Mouse (Mus musculus) kidney, embryonic 14.5 days (tissue): Measurements from ENCODE around the gene Cd34. TPM values are rescaled to one million over a fixed set of nuclear protein-coding genes. Genes with fewer than 3 reads are reported as not detected.

ENCODE experiments used
- ATAC-seq: fragments of 200-750 bp; cut with Nextera tagmentation; 2 replicates; pipeline ENCODE4 v1.8.0; 2017; ENCODE audit warnings: moderate number of reproducible peaks, mild to moderate bottlenecking, moderate TSS enrichment, moderate library complexity; ENCODE audit not compliant: low FRiP score, low TSS enrichment
- H3K27ac ChIP-seq: fragments of 300-500 bp; sonication (generic); 2 replicates; pipeline ENCODE4 v1.5.1; 2014; ENCODE audit warnings: low read depth, mild to moderate bottlenecking, low read length, moderate library complexity, mixed read lengths
- H3K27me3 ChIP-seq: fragments of 300-500 bp; sonication (generic); 2 replicates; pipeline ENCODE4 v1.6.1; 2014; ENCODE audit warnings: mild to moderate bottlenecking, low read length; ENCODE audit not compliant: control insufficient read depth, insufficient read depth
- H3K36me3 ChIP-seq: fragments of 300-500 bp; sonication (generic); 2 replicates; pipeline ENCODE4 v1.6.1; 2014; ENCODE audit warnings: low read length, mixed read lengths; ENCODE audit not compliant: control insufficient read depth, insufficient read depth
- H3K4me1 ChIP-seq: fragments of 300-500 bp; sonication (generic); 2 replicates; pipeline ENCODE4 v1.6.1; 2014; ENCODE audit warnings: low read length, mixed read lengths; ENCODE audit not compliant: control insufficient read depth, insufficient read depth
- H3K4me2 ChIP-seq: fragments of 300-500 bp; sonication (generic); replicated peaks from 2 replicates; pipeline ENCODE4 v1.6.1; 2014; ENCODE audit warnings: low read depth, mild to moderate bottlenecking, low read length
- H3K4me3 ChIP-seq: fragments of 300-500 bp; sonication (generic); 2 replicates; pipeline ENCODE4 v1.5.1; 2014; ENCODE audit warnings: mild to moderate bottlenecking, low read length
- H3K9ac ChIP-seq: fragments of 300-500 bp; sonication (generic); 2 replicates; pipeline ENCODE4 v1.6.1; 2014; ENCODE audit warnings: low read depth, mild to moderate bottlenecking, low read length, moderate library complexity
- H3K9me3 ChIP-seq: fragments of 300-500 bp; sonication (generic); 2 replicates; pipeline ENCODE4 v1.6.1; 2016; ENCODE audit warnings: low read length; ENCODE audit not compliant: control insufficient read depth
- WGBS: fragments of 180-500 bp; shearing (Covaris S2); extraction: QIAGEN DNeasy Blood & Tissue Kit; methylation state at CpG from one replicate; pipeline ENCODE4 v1.1.7; 2014; 5-methylcytosine and 5-hydroxymethylcytosine counted together
- polyA plus RNA-seq: library from polyadenylated mRNA; unstranded; fragments of >200 nt; fragmentation: Nextera tagmentation; extraction: Ambion mirVana; gene quantifications from 2 replicates; pipeline ENCODE4 v1.2.1, GENCODE M21; 2014

Cd34 gene
- polyA plus RNA-seq, 1 experiment from 2014 or later: 90.2 TPM

GRCm38 (mm10) chr1:194992589-194993317 lies 54.1 kb downstream of the Cd34 start:
- Histone ChIP-seq H3K9me3 (no peaks in the 10 kb centered on the region), H3K27ac (no peak overlapping the region), H3K4me2 (no peak overlapping the region), H3K36me3 (no peaks in the 10 kb centered on the region), H3K9ac (no peak overlapping the region), H3K4me1 (no peaks in the 10 kb centered on the region), H3K4me3 (no peak overlapping the region), H3K27me3 (no peaks in the 10 kb centered on the region)
- 60% methylated on average over 5 of the region's 5 CpGs for WGBS
- ATAC-seq: no peak

DNA sequence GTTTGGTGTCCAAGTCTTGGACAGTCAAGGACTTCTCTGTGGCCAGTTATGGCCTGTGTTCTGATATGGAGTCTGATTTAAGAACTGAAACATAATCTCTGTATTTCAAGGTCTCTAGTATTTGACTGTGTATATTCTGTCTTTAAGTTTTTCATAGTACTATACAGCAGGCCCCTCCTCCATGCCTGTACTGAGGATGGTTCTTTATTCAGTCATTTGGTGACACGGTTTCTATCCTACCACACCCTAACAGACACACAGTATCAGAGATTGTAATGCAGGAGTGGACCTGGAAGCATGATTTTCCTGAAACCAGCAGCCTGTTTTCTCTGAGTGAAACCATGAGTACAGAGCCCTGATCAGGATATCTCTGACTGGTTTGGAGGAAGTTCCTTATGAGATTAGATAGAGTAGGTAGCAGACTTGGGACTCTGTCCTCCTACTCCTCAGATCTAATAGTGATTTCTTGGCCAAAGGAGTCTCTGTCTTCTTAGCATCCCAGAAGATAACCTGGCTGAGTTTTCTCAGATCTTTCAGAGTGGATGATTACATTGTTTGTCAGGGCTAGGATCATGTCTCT lies 54.9 kb downstream of the Cd34 start:
- Histone ChIP-seq H3K4me3 (no peak overlapping the region), H3K4me1 (no peaks in the 10 kb centered on the region), H3K9me3 (no peaks in the 10 kb centered on the region), H3K36me3 (no peaks in the 10 kb centered on the region), H3K27me3 (no peaks in the 10 kb centered on the region), H3K27ac (no peak overlapping the region), H3K9ac (no peak overlapping the region), H3K4me2 (no peak overlapping the region)
- 84% methylated on average over 1 of the region's 1 CpGs for WGBS
- no peak for ATAC-seq

GRCm38 (mm10) chr1:194994262-194994661 lies 55.6 kb downstream of the Cd34 start:
- no peaks in the 10 kb centered on the region for H3K9me3 ChIP-seq
- no peak overlapping the region for H3K27ac ChIP-seq
- ATAC-seq: no peak
- H3K36me3 ChIP-seq: no peaks in the 10 kb centered on the region
- no peak overlapping the region for H3K4me3 ChIP-seq
- no peaks in the 10 kb centered on the region for H3K27me3 ChIP-seq
- H3K4me1 ChIP-seq: no peaks in the 10 kb centered on the region
- WGBS: 63% methylated on average over 5 of the region's 5 CpGs
- H3K4me2 ChIP-seq: no peak overlapping the region
- no peak overlapping the region for H3K9ac ChIP-seq

- Histone ChIP-seq H3K27me3 (no peaks in the 10 kb centered on the region), H3K27ac (no peak overlapping the region)
- 68% methylated on average over 2 of the region's 2 CpGs for WGBS
Observed at GRCm38 (mm10) chr1:194995196-194995595, 56.6 kb downstream of the Cd34 start.

DNA sequence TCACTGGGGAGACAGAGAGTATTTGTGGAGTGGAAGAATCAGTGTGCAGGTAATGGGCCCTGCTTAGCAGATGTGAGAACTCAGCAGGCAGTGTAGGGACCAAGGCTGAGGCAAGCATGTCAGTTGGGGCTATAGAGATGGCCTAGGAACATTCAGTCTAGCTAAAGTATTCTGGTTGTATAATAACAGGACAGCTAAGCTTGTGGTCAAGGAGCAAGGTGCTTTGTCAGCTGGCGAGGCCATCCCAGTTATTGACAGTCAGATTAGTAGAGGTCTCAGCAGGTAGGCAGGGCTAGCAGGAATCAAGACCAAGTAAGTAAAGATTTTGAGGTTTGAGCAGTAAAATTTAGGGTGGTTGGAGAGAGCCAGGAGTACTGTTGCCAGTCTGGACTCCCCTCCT lies 59.8 kb downstream of the Cd34 start:
- H3K27me3 ChIP-seq: no peaks in the 10 kb centered on the region
- no peak overlapping the region for H3K9ac ChIP-seq
- 92% methylated on average over 1 of the region's 1 CpGs for WGBS
- H3K4me1 ChIP-seq: no peaks in the 10 kb centered on the region
- no peak overlapping the region for H3K4me2 ChIP-seq
- H3K4me3 ChIP-seq: no peak overlapping the region
- ATAC-seq: no peak
- H3K9me3 ChIP-seq: no peaks in the 10 kb centered on the region
- H3K36me3 ChIP-seq: no peaks in the 10 kb centered on the region
- no peak overlapping the region for H3K27ac ChIP-seq

More at GRCm38 (mm10) chr1:194995196-194995595, 56.6 kb downstream of the Cd34 start:
- no peak for ATAC-seq
- Histone ChIP-seq H3K4me1 (no peaks in the 10 kb centered on the region), H3K4me3 (no peak overlapping the region), H3K9me3 (no peaks in the 10 kb centered on the region), H3K36me3 (no peaks in the 10 kb centered on the region), H3K9ac (no peak overlapping the region), H3K4me2 (no peak overlapping the region)

DNA sequence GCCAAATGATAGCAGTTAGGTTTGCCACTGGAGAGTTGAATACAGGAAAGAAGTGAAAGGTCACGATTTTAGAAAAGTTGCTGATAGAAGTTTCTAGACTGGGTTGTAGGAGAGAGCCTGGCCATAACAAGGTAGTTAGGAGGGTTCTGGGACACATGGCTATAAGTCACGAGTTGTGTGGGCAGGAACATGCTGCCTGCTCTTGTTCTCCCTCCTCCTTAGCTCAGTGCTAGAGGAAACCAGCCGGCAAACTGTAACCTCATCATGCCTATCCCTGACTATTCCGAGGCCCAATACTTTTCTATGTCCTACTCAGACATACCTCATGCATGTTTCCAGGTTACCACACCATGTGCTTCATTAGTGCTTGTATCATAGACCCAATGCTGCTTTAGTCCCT lies 64.7 kb downstream of the Cd34 start:
- no peak overlapping the region for H3K9ac ChIP-seq
- no peaks in the 10 kb centered on the region for H3K9me3 ChIP-seq
- H3K27me3 ChIP-seq: no peaks in the 10 kb centered on the region
- no peaks in the 10 kb centered on the region for H3K36me3 ChIP-seq
- no peak overlapping the region for H3K4me3 ChIP-seq
- H3K4me1 ChIP-seq: no peaks in the 10 kb centered on the region
- WGBS: 82% methylated on average over 4 of the region's 4 CpGs
- H3K4me2 ChIP-seq: no peak overlapping the region
- no peak overlapping the region for H3K27ac ChIP-seq
- no peak for ATAC-seq

DNA sequence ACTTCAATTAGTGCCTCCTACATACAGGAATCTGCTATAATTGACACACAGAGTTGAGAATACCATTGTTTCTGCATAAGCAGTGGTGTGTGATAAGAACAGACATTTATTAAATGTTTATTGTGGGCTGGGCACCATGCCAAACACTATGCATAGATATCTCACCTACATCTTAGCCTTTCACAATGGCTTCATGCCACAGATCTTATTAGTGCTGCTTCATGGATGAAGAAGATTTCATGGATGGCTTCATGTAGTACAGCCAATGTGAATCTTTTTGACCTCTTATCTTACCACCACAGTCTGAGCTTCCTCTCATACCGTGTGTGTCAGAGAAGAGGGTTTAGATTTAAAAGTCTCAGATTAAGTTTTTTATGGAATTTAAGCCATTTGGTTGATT lies 65.6 kb downstream of the Cd34 start:
- WGBS: 73% methylated on average over 1 of the region's 1 CpGs
- Histone ChIP-seq H3K4me2 (no peak overlapping the region), H3K9me3 (no peaks in the 10 kb centered on the region), H3K27ac (no peak overlapping the region), H3K27me3 (no peaks in the 10 kb centered on the region), H3K36me3 (no peaks in the 10 kb centered on the region), H3K4me1 (no peaks in the 10 kb centered on the region), H3K4me3 (no peak overlapping the region), H3K9ac (no peak overlapping the region)
- no peak for ATAC-seq

GRCm38 (mm10) chr1:195006267-195006666 lies 67.6 kb downstream of the Cd34 start:
- no peaks in the 10 kb centered on the region for H3K4me1 ChIP-seq
- H3K4me3 ChIP-seq: no peak overlapping the region
- H3K36me3 ChIP-seq: no peaks in the 10 kb centered on the region
- no peak overlapping the region for H3K27ac ChIP-seq
- no peak overlapping the region for H3K9ac ChIP-seq
- ATAC-seq: no peak
- no peaks in the 10 kb centered on the region for H3K27me3 ChIP-seq
- H3K9me3 ChIP-seq: no peaks in the 10 kb centered on the region
- H3K4me2 ChIP-seq: no peak overlapping the region
